Mouse (Mus musculus) retina, postnatal 1 day (tissue): Measurements from ENCODE around the gene Tyro3.

Experiments used
- DNase-seq: peaks from one replicate; pipeline ENCODE4 v3.0.0-alpha.2; 2012

Tyro3 gene

GRCm38 (mm10) chr2:119797279-119797783 is at the start of gene Tyro3:
Tyro3 (plus strand) TSS chr2:119797733.
- no peak for DNase-seq

DNA sequence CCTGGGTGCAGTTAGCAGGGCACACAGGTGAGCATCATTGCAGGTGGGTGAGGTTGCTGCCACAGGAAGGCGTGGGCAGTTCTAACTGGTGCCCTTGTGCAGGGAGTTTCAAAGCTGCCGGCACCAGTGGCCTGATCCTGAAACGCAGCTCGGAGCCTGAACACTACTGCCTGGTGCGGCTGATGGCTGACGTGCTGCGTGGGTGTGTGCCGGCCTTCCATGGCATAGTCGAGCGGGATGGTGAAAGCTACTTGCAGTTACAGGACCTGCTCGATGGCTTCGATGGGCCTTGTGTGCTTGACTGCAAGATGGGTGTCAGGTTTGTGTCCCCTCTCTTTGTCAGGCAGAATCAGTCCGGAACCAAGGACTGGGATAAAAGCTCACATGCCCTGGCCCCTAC is 48.3 kb upstream of the Tyro3 start:
- DNase-seq = no peak

DNA sequence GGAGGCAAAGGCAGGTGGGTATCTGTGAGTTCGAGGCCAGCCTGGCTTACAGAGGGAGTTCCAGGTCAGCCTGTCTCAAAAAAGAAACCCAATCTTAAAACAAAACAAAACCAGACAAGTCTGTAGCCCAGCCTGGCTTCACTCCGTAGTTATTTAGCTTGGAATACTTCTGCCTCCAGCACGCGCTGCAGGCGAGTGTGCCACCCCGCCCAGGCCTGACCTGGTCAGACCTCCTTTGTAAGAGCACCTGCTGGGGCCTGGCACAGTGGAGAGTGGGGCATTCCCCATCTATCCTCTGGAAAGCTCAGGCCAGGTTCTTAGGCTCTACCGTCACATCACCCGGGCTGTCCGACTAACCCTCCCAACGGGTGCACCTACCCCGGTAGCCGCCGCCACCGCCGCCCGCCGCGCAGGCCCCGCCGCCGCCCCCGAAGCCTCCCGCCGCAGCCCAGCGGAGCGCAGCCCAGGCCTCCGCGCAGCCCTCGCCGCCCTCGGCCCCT is 39.9 kb upstream of the Tyro3 start:
- no peak for DNase-seq

DNA sequence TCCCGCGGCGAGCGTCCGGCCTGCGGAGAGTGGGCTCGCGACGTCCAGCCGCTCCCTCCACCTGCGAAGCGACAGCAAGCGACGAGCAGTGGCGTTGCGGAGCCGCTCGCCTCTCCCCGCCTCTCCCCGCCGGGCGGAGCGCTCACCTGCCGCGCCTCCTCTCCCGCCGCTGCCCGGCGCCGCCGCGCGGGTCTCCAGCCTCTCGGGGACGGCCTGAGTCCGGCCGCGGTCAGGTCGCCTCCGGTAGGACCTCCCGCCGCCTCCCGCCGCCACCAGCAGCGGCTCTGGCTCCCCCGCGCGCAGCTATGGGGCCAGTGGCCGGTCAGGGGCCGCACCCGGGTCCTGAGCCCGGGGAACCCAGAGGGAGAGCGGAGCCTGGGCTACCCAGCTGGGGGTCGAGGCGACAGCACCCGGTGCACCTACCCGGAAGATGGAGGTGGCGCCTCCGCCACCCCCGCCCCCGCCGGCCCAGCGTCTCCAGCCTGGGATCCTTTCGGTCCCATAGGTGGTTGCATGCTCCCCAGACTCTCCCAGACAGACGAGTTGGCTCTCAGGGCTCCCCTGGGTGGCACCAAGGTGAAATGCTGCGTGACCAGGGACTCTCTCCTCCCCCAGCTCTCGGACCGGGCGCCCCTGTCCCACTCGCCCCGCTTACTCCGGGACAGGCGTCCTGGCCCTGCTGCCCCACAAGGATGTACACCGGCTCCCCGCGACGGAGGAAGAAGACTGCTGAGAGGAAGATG is 39.3 kb upstream of the Tyro3 start:
- DNase-seq = peak; percentile 64

GRCm38 (mm10) chr2:119758844-119759835 is 38.4 kb upstream of the Tyro3 start:
- peak; percentile 14 for DNase-seq

- DNase-seq = peak; percentile 6
These were observed 37.3 kb upstream of the Tyro3 start, which contains the start of gene Ltk for GRCm38 (mm10) chr2:119760251-119760650. Ltk (minus strand) TSS chr2:119760431.

DNA sequence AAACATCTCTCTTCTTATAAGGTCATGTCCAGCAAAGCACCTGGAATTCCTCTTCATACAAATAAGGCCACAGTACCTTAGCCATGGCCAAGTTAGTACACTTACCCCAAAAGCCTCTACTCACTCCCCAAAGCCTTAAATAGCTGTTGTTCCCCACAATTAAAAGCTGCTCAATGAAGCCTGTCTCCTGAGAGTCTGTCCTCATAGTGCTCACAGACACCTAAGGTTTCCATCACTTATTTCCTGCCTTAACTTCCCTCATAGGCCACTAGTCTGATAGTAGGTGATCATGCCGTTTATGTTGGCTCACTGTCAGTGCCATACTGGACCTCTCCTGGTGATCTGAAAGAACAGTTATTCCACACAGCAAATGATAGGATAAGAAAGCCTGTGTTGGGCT is 35.3 kb upstream of the Tyro3 start:
- no peak for DNase-seq

GRCm38 (mm10) chr2:119763924-119764323 is 33.6 kb upstream of the Tyro3 start:
- DNase-seq = no peak

- DNase-seq = peak; percentile 23
These were observed 30.3 kb upstream of the Tyro3 start for GRCm38 (mm10) chr2:119767246-119767645.

- peak; percentile 90 for DNase-seq
These were observed 10.2 kb upstream of the Tyro3 start, which contains the start of gene Rpap1 for GRCm38 (mm10) chr2:119787206-119787883. Rpap1 (minus strand) TSS chr2:119787537.

GRCm38 (mm10) chr2:119789996-119790395 is 7.5 kb upstream of the Tyro3 start:
- no peak for DNase-seq

GRCm38 (mm10) chr2:119798246-119798927 is 854 bp downstream of the Tyro3 start:
- peak; percentile 82 for DNase-seq

GRCm38 (mm10) chr2:119799181-119799960 is 1.8 kb downstream of the Tyro3 start:
- peak; percentile 70 for DNase-seq

DNA sequence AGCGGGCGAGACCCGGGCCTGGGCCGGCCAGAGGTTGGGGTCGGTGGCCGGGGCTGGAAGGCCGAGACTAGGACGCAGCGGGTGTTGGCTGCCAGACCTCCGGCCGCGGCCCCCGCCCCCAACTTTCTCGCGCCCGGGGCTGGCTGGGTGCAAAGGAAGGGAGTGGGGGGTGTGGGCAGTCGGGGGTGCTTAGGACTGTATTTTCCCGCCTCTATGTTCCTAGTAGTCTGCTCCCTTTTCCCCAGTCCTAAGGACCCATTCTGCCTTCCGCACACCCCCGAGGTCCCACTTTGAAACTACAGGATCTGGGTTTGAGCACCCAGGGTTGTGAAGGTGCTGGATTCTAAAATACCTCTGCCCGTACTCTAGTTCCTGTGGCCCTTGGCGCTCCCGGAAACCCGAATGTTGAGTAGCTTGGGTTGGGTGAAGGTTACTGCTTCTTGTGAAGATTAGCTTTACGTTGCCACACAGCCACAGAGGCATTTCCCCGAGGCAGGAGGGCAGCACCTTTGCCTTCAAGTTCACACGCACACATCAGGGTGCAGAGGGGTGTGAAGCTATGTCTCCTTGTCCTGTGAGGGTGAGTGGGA is 2.5 kb downstream of the Tyro3 start:
- peak; percentile 26 for DNase-seq

- no peak for DNase-seq
These were observed 3.6 kb downstream of the Tyro3 start for GRCm38 (mm10) chr2:119800876-119801846.

GRCm38 (mm10) chr2:119802767-119803617 is 5.5 kb downstream of the Tyro3 start:
- peak; percentile 76 for DNase-seq

GRCm38 (mm10) chr2:119803618-119804274 is 6.2 kb downstream of the Tyro3 start:
- DNase-seq = peak; percentile 22

GRCm38 (mm10) chr2:119804275-119804628 is 6.7 kb downstream of the Tyro3 start:
- no peak for DNase-seq
